Mouse (Mus musculus): Measurements from ENCODE around the gene Rap1a.

The Rap1a gene

DNA sequence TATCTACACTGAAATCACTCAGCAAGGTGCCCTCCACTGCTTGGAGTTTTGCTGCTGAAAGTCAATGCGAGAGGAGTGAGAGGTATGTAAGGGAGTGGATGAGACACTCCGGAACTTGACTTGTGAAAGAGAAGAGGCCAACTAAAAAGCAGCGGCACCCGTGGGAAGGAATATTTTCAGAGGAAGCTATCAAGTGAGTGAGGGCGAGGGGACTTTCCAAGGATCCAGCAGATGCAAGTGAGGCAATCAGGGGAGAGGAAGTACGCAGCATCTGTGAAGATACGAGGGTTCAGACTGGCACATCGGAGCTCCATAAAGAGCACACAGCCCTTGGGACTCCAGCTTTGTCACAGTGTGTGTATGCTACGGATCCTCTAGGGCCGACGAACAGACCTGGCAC is 2.5 kb upstream of the Rap1a start:
- no peak for DNase-seq

DNA sequence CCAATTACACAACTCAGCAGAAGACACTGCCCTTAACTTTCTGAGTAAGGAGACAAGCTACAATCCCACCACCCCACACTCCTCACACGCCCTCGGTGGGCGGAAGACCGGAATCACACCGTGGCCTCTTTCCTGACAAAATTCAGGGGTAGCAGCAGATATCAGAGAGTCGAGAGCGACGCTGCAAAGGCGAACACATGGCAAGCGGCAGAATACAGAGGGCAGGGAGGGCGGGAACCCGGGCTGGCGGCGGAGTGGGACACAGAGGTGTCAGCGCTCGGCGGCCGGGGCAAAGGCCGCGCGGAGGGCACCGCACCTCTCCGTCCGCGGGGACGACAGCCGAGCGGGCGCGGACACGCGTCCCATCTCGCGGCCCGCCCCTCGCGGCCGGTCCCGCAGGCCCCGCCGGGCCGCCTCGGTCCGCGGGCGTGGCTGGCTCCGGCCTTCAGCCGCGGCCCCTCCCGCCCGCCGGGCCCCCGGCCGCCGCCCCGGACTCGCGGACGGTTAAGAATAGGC is 403 bp downstream of the Rap1a start:
- peak; percentile 46 for DNase-seq

- DNase-seq: no peak
These were observed 921 bp downstream of the Rap1a start for GRCm38 (mm10) chr3:105800156-105800674.

DNA sequence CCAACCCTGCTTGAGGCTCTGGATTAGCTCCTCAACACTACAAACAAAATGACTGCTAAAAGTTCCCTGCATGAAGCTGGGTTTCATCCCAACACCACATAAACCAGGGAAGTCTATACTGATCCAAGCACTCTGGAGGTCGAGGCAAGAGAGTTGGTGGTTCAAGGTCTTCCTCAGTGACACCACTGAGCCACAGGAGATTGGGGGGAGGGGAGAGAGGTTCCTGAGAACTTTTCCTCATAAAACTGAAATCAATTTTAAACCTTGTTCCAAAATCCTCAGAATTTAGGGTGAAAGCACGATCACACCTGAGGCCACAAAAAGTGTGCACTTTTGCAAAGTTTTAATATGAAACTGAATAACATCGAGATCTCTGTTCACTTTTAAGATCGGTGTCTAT is 1.8 kb downstream of the Rap1a start:
- no peak for DNase-seq

DNA sequence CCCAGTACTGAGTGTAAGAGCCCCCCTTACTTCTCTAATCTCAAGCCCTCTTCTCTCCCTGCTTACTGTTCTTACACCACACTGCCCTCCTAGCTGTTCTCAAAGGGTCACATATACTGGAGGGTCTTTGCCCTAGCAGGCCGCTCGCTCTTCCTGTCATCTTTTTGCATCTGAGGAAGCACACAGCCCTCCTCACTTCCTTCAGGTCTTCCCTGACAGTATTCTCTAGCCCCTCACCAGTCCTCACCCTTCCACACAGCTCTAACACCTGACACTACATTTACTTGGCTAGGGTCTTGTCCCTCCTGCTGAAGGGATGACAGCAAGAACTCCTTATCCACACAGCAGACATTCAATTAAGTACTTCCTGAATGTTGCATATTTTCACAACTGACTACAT is 2.4 kb downstream of the Rap1a start:
- DNase-seq: no peak

- DNase-seq: no peak
These were observed 3.7 kb downstream of the Rap1a start for GRCm38 (mm10) chr3:105797427-105797826.

DNA sequence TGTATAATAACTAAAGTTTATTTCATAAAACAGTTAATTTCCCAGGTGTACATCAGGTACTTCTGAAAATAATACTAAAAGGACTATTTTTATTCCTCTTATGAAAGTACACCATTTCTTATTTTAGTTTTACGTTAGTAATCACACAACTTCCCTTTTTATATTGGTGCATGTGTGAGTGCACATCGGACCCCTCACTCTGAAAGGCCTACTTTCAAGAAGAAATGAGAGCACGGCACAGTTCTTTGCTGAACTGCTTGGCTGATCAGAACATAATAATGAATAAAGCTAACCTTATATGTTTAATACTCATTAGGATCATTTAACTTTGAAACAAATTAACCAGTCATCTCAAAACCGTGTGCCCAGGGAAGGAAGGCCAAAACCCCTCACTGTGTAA is 4.4 kb downstream of the Rap1a start:
- DNase-seq: no peak

DNA sequence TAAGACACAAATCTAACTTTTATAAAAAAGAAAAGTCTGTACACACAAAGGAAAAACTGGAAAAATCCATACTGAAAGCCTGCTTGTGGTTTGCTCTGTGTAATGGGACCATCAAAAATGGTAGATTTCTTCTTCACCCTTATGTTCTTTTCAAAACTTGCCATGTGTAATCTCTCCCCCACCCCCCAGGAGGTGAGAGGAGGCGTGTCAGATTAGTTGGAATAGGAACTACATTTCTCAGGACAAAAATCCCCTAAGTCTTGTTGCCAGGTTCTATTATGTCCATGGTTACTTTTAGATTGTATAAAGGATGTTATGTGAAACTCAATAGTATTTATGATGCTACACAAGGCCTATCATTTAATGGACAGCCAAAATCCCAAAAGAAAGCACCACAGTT is 6.8 kb downstream of the Rap1a start:
- DNase-seq: no peak

GRCm38 (mm10) chr3:105792309-105792708 is 8.8 kb downstream of the Rap1a start:
- DNase-seq: no peak

DNA sequence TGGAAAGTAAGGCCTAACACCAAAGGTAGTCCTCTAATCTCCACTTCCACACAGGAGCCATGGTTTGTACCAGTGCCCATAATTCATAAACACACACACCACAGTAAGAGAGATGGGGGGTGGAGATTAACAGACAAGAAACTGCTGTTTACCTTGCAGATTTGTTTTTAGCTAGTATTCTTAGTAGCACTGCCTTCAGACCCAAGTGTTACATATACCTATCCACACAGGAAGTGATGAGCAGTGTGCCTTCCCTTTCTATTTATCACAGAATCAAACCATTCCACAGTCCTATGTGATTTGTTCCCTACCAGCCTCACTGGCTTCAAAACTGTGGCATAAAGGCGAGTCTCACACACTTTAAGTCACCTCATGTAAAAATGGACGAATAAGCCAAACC is 10.0 kb downstream of the Rap1a start:
- DNase-seq: no peak

DNA sequence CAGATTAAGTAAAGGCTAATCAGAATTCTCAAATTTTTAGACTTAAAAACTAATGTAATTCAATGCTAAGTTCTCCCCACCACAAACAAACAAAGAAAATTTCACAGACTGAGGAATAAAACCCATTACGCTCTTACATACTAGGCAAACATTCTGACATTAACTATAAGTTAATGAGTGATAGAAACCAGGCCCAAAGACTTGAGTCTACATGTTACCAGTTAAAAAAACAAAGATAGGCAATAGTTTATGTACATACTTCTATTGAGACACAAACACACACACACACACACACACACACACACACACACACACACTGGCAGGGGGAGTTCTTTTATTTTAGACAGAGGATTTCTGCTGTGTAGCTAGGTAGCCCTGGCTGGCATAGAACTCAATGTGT is 10.8 kb downstream of the Rap1a start:
- DNase-seq: no peak

- DNase-seq: no peak
These were observed 11.4 kb downstream of the Rap1a start for GRCm38 (mm10) chr3:105789776-105790175.

DNA sequence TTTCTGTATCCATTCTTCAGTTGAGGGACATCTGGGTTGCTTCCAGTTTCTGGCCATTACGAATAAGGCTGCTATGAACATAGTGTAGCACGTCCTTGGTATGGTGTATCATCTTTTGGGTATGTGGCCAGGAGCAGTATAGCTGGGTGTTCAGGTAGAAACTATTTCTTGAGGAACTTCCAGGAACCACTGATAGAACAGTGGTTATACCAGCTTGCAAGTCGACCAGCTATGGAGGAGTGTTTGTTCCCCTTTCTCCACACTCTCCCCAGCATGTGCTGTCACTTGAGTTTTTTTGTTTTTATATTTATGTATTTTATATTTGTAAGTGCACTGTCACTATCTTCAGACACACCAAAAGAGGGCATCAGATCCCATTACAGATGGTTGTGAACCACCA is 13.8 kb downstream of the Rap1a start:
- no peak for DNase-seq

DNA sequence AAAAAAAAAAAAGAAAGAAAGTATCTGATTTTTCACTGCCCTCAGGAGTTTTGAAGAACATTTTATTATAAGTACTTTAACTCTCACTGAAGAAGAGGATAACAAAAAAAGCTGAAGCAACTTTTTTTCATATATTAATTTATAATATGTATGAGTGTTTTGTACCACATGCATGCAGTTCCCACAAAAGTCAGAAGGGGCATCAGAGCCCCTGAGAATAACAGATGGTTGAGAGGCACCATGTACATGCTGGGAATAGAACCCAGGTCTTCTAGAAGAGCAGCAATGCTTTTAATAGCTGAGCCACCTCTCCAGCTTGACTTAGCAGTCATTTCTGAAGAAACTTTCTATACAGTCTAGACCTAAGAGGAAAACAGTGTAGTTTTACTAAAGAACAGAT is 15.3 kb downstream of the Rap1a start:
- DNase-seq: no peak

GRCm38 (mm10) chr3:105783809-105784208 is 17.3 kb downstream of the Rap1a start:
- DNase-seq: no peak

DNA sequence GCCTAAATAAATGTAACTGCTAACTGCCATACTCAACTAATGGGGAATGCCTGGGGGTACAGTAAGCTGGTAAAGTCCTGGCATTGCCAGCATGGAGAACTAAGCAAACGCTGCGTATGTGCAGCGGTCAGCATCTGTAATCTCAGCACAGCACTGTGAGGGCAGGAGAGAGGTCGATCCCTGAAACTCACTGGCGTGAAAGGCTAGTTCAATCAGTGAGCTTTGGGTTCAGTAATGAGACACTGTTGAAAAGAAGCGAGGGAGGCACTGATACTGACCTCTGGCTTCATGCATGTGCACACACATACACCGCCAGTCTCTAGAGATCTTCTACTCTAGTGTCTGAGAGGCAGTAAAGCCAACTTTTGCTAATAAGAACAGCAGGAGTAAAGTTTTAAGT is 18.7 kb downstream of the Rap1a start:
- no peak for DNase-seq

- no peak for DNase-seq
These were observed 23.1 kb downstream of the Rap1a start for GRCm38 (mm10) chr3:105777997-105778396.

DNA sequence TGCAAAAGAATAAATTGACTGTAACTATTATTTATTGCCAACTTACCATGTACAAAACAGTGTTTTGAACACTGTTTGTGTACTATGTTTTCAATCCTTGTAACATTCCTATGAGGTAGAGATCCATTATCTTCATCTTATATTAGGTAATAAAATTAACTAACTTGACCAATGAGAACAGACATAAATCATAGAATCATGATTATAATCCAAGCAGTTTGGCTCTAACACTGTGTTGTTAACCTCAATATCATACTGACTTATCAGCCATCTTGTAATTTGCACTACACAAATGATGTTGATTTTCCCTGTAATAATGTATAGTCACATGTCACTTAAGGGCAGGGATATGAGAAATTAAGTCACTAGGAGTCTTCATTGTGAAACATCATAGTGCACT is 26.6 kb downstream of the Rap1a start:
- DNase-seq: no peak

- no peak for DNase-seq
These were observed 29.6 kb downstream of the Rap1a start for GRCm38 (mm10) chr3:105771534-105771933.

GRCm38 (mm10) chr3:105770836-105771235 is 30.3 kb downstream of the Rap1a start:
- DNase-seq: no peak

DNA sequence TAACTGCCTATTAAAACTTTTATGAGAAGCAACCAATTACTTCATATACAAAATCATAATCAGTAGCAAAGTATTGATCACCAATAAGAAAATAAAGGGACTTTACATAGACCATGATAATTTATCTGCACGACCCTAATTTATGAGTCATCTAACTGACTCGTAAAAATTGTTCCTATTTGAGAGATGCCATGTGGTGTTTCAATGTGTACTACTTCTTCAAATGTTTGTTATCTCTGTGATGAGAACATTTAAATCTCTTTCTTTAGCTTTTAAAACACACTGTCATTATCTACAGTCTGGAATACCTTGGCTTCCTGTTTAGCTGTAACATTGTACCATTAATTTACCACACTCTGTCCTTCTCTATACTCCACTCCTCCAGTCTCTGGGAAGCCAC is 31.8 kb downstream of the Rap1a start:
- no peak for DNase-seq

DNA sequence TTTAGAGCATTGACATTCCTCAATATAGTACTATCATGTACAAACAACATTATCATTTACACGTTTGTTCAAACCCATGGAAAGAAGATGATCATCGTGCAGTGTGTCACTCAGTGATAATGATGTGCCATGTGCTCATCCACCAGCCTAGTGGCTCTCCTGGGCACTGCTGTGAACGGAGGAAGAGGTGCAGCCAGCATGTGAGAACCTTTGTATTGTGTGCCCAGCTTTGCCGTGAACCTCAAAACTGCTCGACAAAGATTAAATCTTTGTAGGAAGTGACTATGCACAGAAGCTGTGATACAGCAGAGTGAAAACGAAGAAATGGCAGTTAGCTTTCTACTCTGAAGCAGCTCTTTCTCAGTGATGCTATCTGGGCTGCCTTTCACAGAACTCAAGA is 32.6 kb downstream of the Rap1a start:
- no peak for DNase-seq

DNA sequence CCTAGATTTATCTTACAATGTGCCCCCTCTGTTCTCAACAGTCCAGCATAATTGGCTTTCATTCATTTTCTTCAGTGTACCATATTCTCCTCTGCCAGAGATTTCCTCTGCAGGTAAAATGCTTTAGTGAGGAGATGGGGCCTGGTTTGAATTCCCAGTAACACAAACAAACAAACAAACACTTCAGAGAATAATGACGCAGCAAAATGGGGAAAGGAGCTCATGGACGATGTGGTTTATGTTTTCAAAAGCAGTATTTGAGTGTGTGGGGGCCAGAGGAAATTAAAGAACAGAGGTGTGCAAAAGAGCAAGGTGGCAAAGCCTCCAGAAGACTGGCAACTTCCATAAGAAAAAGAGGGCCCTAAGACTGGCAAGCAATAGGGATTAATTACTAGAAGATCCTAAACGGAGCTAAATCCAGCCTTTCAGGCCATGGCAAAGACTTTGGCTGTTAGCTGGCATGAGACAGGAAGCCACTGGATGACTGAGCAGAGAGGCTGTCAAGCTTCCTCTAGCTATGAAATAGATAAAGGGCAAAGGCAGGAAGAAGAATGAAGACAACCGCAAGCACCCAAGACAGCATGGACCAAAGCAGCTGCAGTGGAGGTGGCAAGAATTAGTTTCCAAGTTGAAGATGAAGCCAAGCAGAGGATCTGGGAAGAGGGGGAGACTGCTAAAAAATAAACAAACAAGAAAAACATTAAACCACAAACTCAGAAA is 37.8 kb downstream of the Rap1a start:
- no peak for DNase-seq

DNA sequence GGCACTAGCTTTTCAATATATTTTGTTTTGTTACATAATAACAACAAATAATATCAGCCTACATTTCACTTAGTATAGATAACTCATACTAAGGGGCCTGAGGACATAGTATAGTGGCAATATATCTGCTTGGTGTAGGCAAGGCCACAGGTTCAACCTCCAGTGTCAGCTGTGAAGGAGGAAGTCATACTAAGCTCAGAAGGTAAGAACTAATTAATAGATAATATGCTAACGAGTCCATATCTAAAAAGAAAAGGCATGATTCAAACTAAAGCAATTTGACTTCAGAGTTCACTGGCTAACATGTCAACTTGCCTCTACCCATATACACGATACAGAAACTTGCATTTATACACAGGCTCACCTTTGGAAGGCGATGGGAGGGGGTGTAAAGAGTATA is 41.1 kb downstream of the Rap1a start:
- DNase-seq: no peak

DNA sequence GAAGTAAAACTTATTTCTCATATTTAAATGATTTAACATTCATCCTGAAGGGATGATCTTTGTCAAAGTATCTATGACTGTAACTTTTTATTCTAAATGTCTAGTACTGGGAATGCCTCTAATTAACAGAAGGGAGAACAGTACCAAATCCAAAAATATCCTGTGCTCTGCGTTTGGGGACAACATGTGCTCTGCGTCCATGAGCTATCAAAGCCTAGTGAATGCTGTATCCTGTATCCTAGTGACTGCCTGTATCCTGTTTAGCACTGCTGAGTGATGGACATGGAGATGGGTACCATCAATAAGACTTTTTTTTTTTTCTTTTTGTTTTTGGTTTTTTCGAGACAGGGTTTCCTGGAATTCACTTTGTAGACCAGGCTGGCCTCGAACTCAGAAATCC is 42.5 kb downstream of the Rap1a start:
- DNase-seq: no peak
